Mouse (Mus musculus) heart, adult 2 months (tissue): ENCODE results near the gene Mob3b.

ENCODE experiments used
- CTCF ChIP-seq: fragments of 200-600 bp; IDR thresholded peaks from 2 replicates; pipeline ENCODE4 v1.8.1; 2022; ENCODE audit warnings: antibody characterized with exemption, mild to moderate bottlenecking, moderate library complexity
- EP300 ChIP-seq: fragments of 200-500 bp; IDR thresholded peaks from 2 replicates; pipeline ENCODE4 v1.6.1; 2011; ENCODE audit warnings: low read depth, low read length, control low read depth; ENCODE audit not compliant: insufficient read depth
- POLR2A ChIP-seq: fragments of 200-500 bp; IDR thresholded peaks from 2 replicates; pipeline ENCODE4 v1.6.1; 2011; ENCODE audit warnings: mild to moderate bottlenecking, low read depth, low read length, control low read depth; ENCODE audit not compliant: insufficient read depth

DNA sequence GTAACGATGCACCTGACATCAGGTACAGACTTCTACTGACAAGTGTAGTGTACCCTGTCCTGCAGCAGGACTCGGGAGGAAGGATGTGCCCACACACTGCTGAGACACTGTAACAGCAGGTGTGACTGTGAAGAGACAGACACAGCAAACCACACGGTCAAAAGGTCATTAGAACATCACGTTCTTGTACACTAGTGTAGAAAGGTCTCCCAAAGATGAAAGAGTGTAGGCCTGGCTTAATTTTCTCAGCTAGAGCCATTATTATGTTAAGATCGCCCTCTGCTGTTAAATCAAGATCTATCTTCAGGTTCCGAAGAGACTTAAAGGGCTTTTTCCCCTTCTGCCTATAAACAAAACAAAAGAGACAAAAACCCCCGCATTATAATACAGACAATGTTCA is 35.4 kb upstream of the Mob3b start:
- peak; percentile 52 for TF ChIP-seq CTCF
- TF ChIP-seq POLR2A, result no peak
- TF ChIP-seq EP300, result no peak
